Mouse (Mus musculus) liver, embryonic 14.5 days (tissue): Measurements from ENCODE around the gene Dnajc4.

Experiments used
- CTCF ChIP-seq: IDR thresholded peaks from 2 replicates; pipeline ENCODE4 v1.5.1; 2016; ENCODE audit warnings: antibody characterized with exemption, low read depth, control low read depth
- EP300 ChIP-seq: IDR thresholded peaks from 2 replicates; pipeline ENCODE4 v1.6.1; 2016; ENCODE audit warnings: antibody characterized with exemption, low read depth

- no peak for TF ChIP-seq EP300
- TF ChIP-seq CTCF: no peak
Observed at GRCm38 (mm10) chr19:6981465-6981864, 10.9 kb downstream of the Dnajc4 start.
